Mouse (Mus musculus): ENCODE measurements at regions not wholly inside any gene's neighbourhood (a gene's known extent, or its start where the extent isn't known, plus 50 kb on each side); places are given as distances from the start of the nearest gene placed in this dataset.

DNA sequence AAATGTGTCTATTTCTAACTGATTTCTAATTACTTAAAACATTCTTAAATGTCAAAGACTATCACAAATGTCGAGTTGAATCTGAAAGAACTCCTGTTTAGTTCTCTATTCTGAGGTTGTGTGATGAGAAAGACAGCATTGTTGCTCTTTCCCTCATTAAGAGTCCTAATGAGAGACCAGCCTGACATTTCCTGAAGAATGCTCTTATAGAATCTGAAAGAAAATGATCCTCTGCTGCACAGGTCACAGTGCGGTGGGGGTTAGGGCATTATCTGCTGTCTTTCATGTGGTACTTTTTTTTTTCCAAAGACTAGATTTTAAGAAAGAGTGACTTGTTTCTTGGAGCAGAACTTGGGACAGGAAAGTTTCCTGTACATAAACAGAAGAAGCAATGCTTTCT, 1218.3 kb upstream of the Nr2f1 start:
- TF ChIP-seq MYOD1 (IDR thresholded peaks at IDR 0.05; ENCODE audit: control insufficient read depth in 1 of 3, insufficient read length in 2 of 3, low read depth in 2 of 3), result no peak
- TF ChIP-seq POLR2A (IDR thresholded peaks at IDR 0.05; ENCODE audit: insufficient read length, low read depth), result no peak
- no peak for TF ChIP-seq USF1 (IDR thresholded peaks at IDR 0.05; ENCODE audit: low read depth)
- no peak for TF ChIP-seq SRF (IDR thresholded peaks at IDR 0.05; ENCODE audit: control insufficient read depth, insufficient read length, low read depth)
- no peak for TF ChIP-seq MYOG (IDR thresholded peaks at IDR 0.05; ENCODE audit: control insufficient read depth in 1 of 3, insufficient read depth in 1 of 3, insufficient read length in 2 of 3, low read depth in 2 of 3)

Data from myocyte (in vitro differentiated cells).